Mouse (Mus musculus) megakaryocyte, embryonic 14.5 days (primary cell): ENCODE data around the gene Btaf1.

ENCODE experiments used
- FLI1 ChIP-seq: IDR thresholded peaks from 2 replicates; pipeline ENCODE4 v1.6.1; 2012; ENCODE audit warnings: low read length, inconsistent platforms, mixed read lengths
- GATA1 ChIP-seq: IDR thresholded peaks from 3 replicates; pipeline ENCODE4 v1.6.1; 2012; ENCODE audit warnings: mixed read lengths, low read length, inconsistent platforms, borderline replicate concordance

- TF ChIP-seq GATA1 = no peak
- TF ChIP-seq FLI1 = no peak
Measured at GRCm38 (mm10) chr19:36938008-36938407, 12.1 kb downstream of the Btaf1 start.
